Mouse (Mus musculus) ES-CJ7 (cell line): ENCODE measurements at regions not wholly inside any gene's neighbourhood (a gene's known extent, or its start where the extent isn't known, plus 50 kb on each side); places are given as distances from the start of the nearest gene placed in this dataset.

ENCODE experiments used
- DNase-seq: peaks from one replicate; pipeline ENCODE4 v3.0.0; 2011; ENCODE audit warnings: low read depth, low spot score

- DNase-seq: no peak
Observed at GRCm38 (mm10) chr9:43465731-43466330, 155.2 kb downstream of the Trim29 start.

DNA sequence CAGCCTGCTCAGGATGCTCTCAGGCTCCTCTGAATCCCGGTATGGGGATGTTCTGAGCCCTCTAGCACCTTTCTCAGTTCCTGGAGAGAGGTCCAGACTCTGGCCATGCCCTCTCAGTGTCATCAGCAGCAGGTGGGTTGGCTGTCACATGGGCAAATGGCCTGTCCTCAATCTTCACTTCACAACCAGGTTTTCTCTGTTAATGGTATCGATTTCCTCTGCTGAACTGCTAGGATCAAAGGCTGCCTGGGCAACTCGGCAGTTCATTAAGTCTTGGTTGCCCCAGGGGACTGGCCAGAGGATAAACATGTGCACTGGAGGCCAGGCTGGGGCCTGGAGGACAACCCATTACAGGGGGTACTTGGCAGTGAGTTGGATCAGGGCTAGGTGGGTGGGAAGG lies 156.2 kb downstream of the Trim29 start:
- DNase-seq: no peak

DNA sequence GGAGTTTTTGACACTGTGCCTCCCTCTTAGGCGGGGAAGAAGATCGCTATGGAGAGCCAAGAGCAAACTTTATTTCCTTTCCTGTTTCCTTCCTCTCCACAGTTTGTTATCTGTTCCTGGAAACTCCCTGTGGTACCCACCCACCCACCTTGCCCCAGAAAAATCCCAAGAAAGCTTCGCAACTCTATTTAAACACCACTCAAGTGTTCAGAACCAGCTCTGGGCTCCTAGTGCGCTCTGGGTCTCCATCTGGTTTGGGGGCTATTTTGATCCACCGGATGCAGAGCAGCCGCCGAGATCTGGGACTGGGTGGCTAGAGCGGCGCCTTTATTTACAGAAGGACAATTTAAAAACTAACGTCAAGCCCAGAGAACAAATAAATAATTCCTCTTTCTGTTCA lies 158.6 kb downstream of the Trim29 start:
- DNase-seq: no peak

DNA sequence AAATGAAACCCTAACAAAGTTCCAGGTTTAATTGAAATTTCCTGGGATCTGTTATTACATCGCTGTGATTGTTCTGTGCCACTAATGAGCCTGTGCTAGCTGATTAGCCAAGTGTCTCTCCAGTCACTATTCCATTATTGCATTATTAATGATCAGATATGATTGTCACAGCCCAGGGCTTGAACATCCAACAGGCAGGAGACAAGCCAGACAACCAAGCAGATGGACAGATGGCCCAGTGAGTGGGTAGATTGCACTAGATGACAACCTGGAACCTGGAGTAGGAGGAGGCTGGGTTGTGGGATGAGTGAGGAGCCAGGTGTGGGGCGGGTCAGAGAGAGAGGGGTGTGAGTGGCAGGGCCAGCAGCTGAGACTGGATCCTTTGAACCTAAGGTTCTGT lies 161.6 kb downstream of the Trim29 start:
- DNase-seq: no peak

- DNase-seq: no peak
Observed at GRCm38 (mm10) chr9:43473164-43473563, 162.5 kb downstream of the Trim29 start.

DNA sequence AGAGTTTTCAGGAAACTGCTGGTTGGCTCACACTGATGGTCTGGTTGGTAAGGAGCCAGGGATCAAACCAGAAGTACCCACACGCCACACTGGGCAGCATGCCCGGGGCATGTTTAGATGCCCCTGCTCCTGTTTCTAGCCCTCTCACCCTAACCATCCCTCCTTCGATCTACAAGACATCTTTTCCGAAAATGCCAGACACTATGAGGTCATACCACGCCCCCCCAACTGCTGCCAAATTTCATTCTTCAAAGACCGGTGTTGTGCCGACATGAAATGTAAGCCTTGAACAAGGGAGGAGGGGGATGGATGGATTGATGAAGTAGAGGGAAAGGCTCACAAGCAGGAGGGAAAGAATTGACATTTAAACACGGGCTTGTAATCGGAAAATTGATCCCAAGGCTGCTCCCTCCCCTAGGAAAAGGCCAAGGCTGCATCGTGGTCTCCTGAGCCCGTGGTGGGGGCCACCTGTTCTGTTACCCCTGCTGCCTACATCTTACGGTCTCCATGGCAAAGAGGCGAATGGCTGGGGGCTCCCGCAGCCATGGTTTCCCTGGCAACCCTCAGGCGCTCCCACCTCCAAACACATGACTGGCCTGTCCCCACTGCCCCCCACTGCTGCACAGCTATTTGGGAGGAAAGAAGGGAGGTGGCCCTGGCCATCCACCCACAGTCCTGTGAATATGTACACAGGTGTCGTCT lies 163.1 kb downstream of the Trim29 start:
- no peak for DNase-seq

- no peak for DNase-seq
Observed at GRCm38 (mm10) chr9:43474303-43474643, 163.6 kb downstream of the Trim29 start.

DNA sequence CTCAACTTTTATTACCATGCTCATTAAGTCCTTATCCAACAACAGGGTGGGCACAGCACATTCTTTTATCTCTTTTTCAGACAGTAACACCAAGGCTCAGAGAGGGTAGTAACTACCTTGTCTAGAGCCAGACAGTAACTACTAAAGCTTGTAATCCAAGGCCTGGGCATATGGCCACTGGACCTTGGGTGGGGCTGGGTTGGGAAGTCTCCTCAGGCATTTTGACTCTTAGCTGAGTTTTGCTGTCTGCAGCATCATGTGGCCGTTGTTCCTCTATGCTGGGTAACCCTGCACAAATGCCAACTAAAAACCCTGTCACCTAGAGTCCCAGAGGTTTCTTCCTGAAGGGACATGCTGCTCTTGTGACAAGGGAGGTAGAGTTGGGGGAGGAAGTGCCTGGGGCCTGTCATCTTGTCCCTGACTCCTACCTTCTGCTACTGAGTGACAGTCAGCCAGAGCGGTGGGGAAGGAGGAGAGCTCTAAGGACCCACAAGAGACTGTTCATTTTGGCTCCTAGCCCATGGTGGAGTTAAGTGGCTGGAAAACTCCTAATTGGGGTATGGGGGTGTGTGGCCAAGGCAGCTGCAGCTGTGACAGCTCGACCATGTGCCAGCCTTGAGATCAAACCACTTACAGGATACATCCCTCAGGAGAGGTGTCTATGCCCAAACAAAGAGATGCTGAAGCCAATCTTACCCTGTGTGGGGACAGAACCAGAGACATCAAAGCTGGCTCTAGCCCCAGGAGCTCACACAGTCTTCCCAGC lies 170.4 kb downstream of the Trim29 start:
- DNase-seq: no peak

GRCm38 (mm10) chr9:43482101-43483090 lies 171.7 kb downstream of the Trim29 start:
- no peak for DNase-seq

GRCm38 (mm10) chr9:43483195-43483594 lies 172.5 kb downstream of the Trim29 start:
- DNase-seq: no peak

DNA sequence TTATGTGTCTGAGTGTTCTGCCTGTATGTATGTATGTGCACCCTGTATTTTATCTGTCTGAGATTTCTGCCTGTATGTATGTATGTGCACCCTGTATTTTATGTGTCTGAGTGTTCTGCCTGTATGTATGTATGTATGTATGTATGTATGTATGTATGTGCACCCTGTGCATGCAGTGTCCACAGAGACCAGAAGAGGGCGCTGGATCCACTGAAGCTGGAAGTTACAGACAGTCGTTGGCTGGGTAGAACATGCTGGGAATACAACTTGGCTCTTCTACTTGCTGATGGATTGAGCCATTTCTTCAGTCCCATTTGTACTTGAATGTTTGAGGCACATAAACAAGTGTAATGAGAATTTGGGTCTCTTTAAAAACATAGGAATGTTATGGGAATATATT lies 173.3 kb downstream of the Trim29 start:
- DNase-seq: peak; percentile 15

GRCm38 (mm10) chr9:43486704-43487103 lies 176.1 kb downstream of the Trim29 start:
- no peak for DNase-seq

DNA sequence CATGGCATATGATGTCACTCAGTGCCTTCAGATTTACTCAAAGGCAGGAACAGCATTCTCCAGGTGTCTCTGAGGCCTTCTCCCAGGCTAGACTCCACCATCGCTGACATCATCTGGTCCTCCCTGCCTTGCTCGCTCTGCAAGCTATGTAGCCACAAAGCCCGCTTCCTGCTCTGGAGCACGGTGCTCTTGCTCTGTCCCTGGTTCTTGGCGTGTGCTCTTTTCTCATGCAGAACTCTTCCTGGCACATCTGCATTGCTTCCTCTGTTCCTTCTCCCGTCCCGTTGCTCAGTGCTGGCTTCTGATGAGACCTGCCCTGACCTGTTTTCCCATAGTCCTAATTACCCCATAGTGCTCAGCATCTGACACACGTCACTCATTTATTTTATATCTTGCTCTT lies 178.6 kb downstream of the Trim29 start:
- DNase-seq: peak; percentile 65

GRCm38 (mm10) chr9:43491024-43491751 lies 180.5 kb downstream of the Trim29 start:
- peak; percentile 48 for DNase-seq

GRCm38 (mm10) chr9:43492236-43493000 lies 181.8 kb downstream of the Trim29 start:
- peak; percentile 12 for DNase-seq

DNA sequence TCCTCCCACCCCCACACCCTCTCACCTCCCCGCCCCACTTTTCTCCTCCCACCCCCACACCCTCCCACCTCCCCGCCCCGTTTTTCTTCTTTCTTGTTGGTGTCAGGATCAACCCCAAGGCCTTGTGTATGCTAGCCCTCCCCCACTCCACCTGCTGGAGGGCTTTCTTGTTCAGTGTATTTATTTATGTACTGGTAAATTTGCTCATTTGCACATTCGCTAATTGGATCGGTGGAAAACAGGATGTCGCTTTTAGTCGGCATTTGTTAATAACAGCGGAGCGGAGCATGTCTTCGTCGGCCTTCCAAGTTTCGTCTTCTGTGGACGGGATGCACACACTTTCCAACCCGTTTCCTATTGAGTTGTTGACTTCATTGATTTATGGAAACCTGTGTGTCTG lies 187.9 kb downstream of the Trim29 start:
- DNase-seq: no peak

DNA sequence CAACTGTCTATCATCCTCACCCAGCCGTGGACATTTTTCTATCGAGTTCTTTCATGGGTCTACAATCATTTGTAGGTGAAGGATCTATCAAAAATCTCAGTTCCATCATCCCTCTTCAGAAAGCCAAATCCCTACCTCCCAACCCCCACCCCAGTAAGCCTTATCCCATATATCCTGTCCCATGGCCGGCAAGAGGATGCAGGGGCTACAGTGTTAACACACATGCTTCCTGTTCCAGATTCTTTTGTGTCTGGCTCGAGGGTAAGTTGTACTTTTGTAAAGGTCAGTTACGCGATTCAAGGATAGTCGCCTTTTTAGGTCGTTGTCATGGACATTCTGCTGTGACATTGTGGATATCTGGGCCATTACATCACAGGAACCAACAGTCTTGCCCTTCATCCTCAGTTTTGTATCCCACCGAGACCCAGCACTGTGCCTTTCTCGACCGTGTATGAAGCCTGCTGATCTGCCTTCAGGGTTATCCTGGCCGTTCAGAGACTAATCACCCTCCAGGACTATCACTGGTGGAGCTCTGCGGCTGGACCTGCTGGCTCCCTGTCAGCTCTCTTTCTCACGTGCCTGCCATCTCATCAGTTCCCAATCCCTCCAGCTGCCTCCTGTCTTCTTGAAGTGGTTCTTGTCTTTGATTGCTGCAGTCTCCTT lies 193.8 kb downstream of the Trim29 start:
- no peak for DNase-seq

- DNase-seq: no peak
Observed at GRCm38 (mm10) chr9:43505856-43506255, 195.2 kb downstream of the Trim29 start.

GRCm38 (mm10) chr9:43506276-43506675 lies 195.6 kb downstream of the Trim29 start:
- DNase-seq: no peak

DNA sequence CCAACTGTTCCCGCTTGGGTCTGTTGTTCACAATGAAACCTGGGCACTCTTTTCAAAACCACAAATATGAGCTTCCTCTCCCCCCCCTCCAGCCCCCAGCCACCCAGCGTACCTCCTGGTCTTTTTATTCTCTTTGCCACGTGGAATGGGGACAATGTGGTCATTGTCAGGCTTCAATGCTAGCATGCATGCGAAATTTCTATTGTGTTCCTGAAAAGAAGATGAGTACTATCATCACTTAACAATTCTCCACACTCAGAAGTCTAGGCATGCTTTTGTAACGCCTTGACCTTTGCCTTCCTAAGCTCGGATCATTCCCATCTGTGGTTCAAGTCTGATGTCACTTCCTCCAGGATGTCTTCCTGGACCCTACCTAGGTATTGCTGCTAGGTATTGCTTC lies 202.2 kb downstream of the Trim29 start:
- DNase-seq: no peak
